Mouse (Mus musculus): ENCODE measurements around the gene Ugt1a5. TPM values are rescaled to one million over a fixed set of nuclear protein-coding genes. Genes with fewer than 3 reads are reported as not detected.
"Not testable (repeated sequence)": the region's sequence is repeated elsewhere in the genome, so short reads cannot be mapped to it uniquely, and the experiment has no call there.

Ugt1a5 gene
- total RNA-seq, 2 experiments from 2014 or later = not detected

- DNase-seq (ENCODE audit: extremely low spot score in 1 of 2, low spot score in 2 of 2) = peak in 1 of 2 experiments; percentile 17
- intact Hi-C loops (cut with DNase I) = no loop called here
Measured at GRCm38 (mm10) chr1:88218591-88218990, 52.8 kb downstream of the Ugt1a5 start.

- intact Hi-C loops (cut with DNase I) = no loop called here
- peak in 1 of 2 experiments; percentile 16 for DNase-seq (ENCODE audit: extremely low spot score in 1 of 2, low spot score in 2 of 2)
Measured at GRCm38 (mm10) chr1:88219054-88219453, 53.2 kb downstream of the Ugt1a5 start.

- intact Hi-C loops (cut with DNase I) = no loop called here
- peak in 1 of 2 experiments; percentile 14 for DNase-seq (ENCODE audit: extremely low spot score in 1 of 2, low spot score in 2 of 2)
Measured at GRCm38 (mm10) chr1:88220336-88220735, 54.5 kb downstream of the Ugt1a5 start.

- intact Hi-C loops (cut with DNase I) = no loop called here
- no peak for DNase-seq (ENCODE audit: extremely low spot score in 1 of 2, low spot score in 2 of 2)
Measured at GRCm38 (mm10) chr1:88222216-88222615, 56.4 kb downstream of the Ugt1a5 start.

GRCm38 (mm10) chr1:88223011-88223515 lies 57.3 kb downstream of the Ugt1a5 start:
- DNase-seq (ENCODE audit: extremely low spot score in 1 of 2, low spot score in 2 of 2) = peak in 1 of 2 experiments; percentile 18
- intact Hi-C loops (cut with DNase I) = not testable (repeated sequence)

- intact Hi-C loops (cut with DNase I) = no loop called here
- DNase-seq (ENCODE audit: extremely low spot score in 1 of 2, low spot score in 2 of 2) = peak in 1 of 2 experiments; percentile 27
Measured at GRCm38 (mm10) chr1:88223591-88223990, 57.8 kb downstream of the Ugt1a5 start.

- DNase-seq (ENCODE audit: extremely low spot score in 1 of 2, low spot score in 2 of 2) = peak in 1 of 2 experiments; percentile 38
- intact Hi-C loops (cut with DNase I) = no loop called here
Measured at GRCm38 (mm10) chr1:88224029-88224776, 58.4 kb downstream of the Ugt1a5 start.

- intact Hi-C loops (cut with DNase I) = not testable (repeated sequence)
Measured at GRCm38 (mm10) chr1:88225301-88225700, 59.5 kb downstream of the Ugt1a5 start.

GRCm38 (mm10) chr1:88225741-88226140 lies 59.9 kb downstream of the Ugt1a5 start:
- intact Hi-C loops (cut with DNase I) = no loop called here

More at GRCm38 (mm10) chr1:88225301-88225700, 59.5 kb downstream of the Ugt1a5 start:
- not testable (repeated sequence) for DNase-seq (ENCODE audit: extremely low spot score in 1 of 2, low spot score in 2 of 2)

GRCm38 (mm10) chr1:88226670-88227379 lies 61.0 kb downstream of the Ugt1a5 start, which contains the start of gene Mroh2a:
Gene Mroh2a (plus strand): TSS chr1:88226986.
- peak in 1 of 2 experiments; percentile 34 for DNase-seq (ENCODE audit: extremely low spot score in 1 of 2, low spot score in 2 of 2)
- intact Hi-C loops (cut with DNase I) = no loop called here

More at GRCm38 (mm10) chr1:88225741-88226140, 59.9 kb downstream of the Ugt1a5 start:
- DNase-seq (ENCODE audit: extremely low spot score in 1 of 2, low spot score in 2 of 2) = no peak

- intact Hi-C loops (cut with DNase I) = no loop called here
- DNase-seq (ENCODE audit: extremely low spot score in 1 of 2, low spot score in 2 of 2) = peak in 1 of 2 experiments; percentile 17
Measured at GRCm38 (mm10) chr1:88227482-88227881, 61.7 kb downstream of the Ugt1a5 start.

GRCm38 (mm10) chr1:88228121-88228520 lies 62.3 kb downstream of the Ugt1a5 start:
- peak in 1 of 2 experiments; percentile 45 for DNase-seq (ENCODE audit: extremely low spot score in 1 of 2, low spot score in 2 of 2)

GRCm38 (mm10) chr1:88229566-88229965 lies 63.8 kb downstream of the Ugt1a5 start:
- intact Hi-C loops (cut with DNase I) = no loop called here
- no peak for DNase-seq (ENCODE audit: extremely low spot score in 1 of 2, low spot score in 2 of 2)

More at GRCm38 (mm10) chr1:88228121-88228520, 62.3 kb downstream of the Ugt1a5 start:
- intact Hi-C loops (cut with DNase I) = no loop called here

- intact Hi-C loops (cut with DNase I) = no loop called here
- peak in 1 of 2 experiments; percentile 60 for DNase-seq (ENCODE audit: extremely low spot score in 1 of 2, low spot score in 2 of 2)
Measured at GRCm38 (mm10) chr1:88229986-88230385, 64.2 kb downstream of the Ugt1a5 start.

- peak in 1 of 2 experiments; percentile 38 for DNase-seq (ENCODE audit: extremely low spot score in 1 of 2, low spot score in 2 of 2)
- intact Hi-C loops (cut with DNase I) = no loop called here
Measured at GRCm38 (mm10) chr1:88230421-88230820, 64.6 kb downstream of the Ugt1a5 start.

- intact Hi-C loops (cut with DNase I) = no loop called here
- peak in 1 of 2 experiments; percentile 30 for DNase-seq (ENCODE audit: extremely low spot score in 1 of 2, low spot score in 2 of 2)
Measured at GRCm38 (mm10) chr1:88230981-88231802, 65.4 kb downstream of the Ugt1a5 start.

- DNase-seq (ENCODE audit: extremely low spot score in 1 of 2, low spot score in 2 of 2) = peak in 1 of 2 experiments; percentile 39
- intact Hi-C loops (cut with DNase I) = no loop called here
Measured at GRCm38 (mm10) chr1:88231803-88232499, 66.1 kb downstream of the Ugt1a5 start.

All from left cerebral cortex, postnatal 10 days (tissue).